Mouse (Mus musculus) hindbrain, postnatal 0 days (tissue): ENCODE results near the gene Styx. TPM values are rescaled to one million over a fixed set of nuclear protein-coding genes. Genes with fewer than 3 reads are reported as not detected.
"Not testable (repeated sequence)": the region's sequence is repeated elsewhere in the genome, so short reads cannot be mapped to it uniquely, and the experiment has no call there.

Source experiments
- ATAC-seq: fragments of 200-750 bp; cut with Nextera tagmentation; 2 replicates; pipeline ENCODE4 v1.8.0; 2017; ENCODE audit warnings: mild to moderate bottlenecking, moderate TSS enrichment, moderate library complexity
- DNase-seq: peaks from one replicate; pipeline ENCODE4 v3.0.0-alpha.2; 2015; ENCODE audit warnings: low spot score
- H3K27ac ChIP-seq: fragments of 300-500 bp; sonication (generic); 2 replicates; pipeline ENCODE4 v1.5.1; 2014; ENCODE audit warnings: mild to moderate bottlenecking
- H3K27me3 ChIP-seq: fragments of 300-500 bp; sonication (generic); 2 replicates; pipeline ENCODE4 v1.6.1; 2014; ENCODE audit warnings: low read length, mixed read lengths; ENCODE audit not compliant: insufficient read depth
- H3K36me3 ChIP-seq: fragments of 300-500 bp; sonication (generic); 2 replicates; pipeline ENCODE4 v1.6.1; 2014; ENCODE audit warnings: low read length, mixed read lengths; ENCODE audit not compliant: insufficient read depth
- H3K4me1 ChIP-seq: fragments of 300-500 bp; sonication (generic); 2 replicates; pipeline ENCODE4 v1.6.1; 2014; ENCODE audit warnings: antibody characterized with exemption, low read length, mixed read lengths; ENCODE audit not compliant: insufficient read depth
- H3K4me2 ChIP-seq: fragments of 300-500 bp; sonication (generic); 2 replicates; pipeline ENCODE4 v1.6.1; 2014; ENCODE audit warnings: low read depth, mild to moderate bottlenecking, low read length, moderate library complexity, mixed read lengths
- H3K4me3 ChIP-seq: fragments of 300-500 bp; sonication (generic); 2 replicates; pipeline ENCODE4 v1.5.1; 2014; ENCODE audit warnings: low read length
- H3K9ac ChIP-seq: fragments of 300-500 bp; sonication (generic); replicated peaks from 2 replicates; pipeline ENCODE4 v1.6.1; 2014; ENCODE audit warnings: mild to moderate bottlenecking, low read length, moderate library complexity, mixed read lengths
- H3K9me3 ChIP-seq: fragments of 300-500 bp; sonication (generic); 2 replicates; pipeline ENCODE4 v1.6.1; 2016; ENCODE audit warnings: low read length, mixed read lengths
- CTCF ChIP-seq: IDR thresholded peaks from 2 replicates; pipeline ENCODE4 v1.5.1; 2016; ENCODE audit warnings: antibody characterized with exemption, control low read depth, low read depth
- WGBS: fragments of 180-500 bp; shearing (Covaris S2); extraction: QIAGEN DNeasy Blood & Tissue Kit; methylation state at CpG from one replicate; pipeline ENCODE4 v1.1.7; 2014; 5-methylcytosine and 5-hydroxymethylcytosine counted together
- polyA plus RNA-seq: library from polyadenylated mRNA; unstranded; fragments of >200 nt; fragmentation: Nextera tagmentation; extraction: Ambion mirVana; gene quantifications from 2 replicates; pipeline ENCODE4 v1.2.1, GENCODE M21; 2015
- total RNA-seq: library from RNA; depleted of rRNA; stranded (reverse); fragments of >200 nt; gene quantifications from 2 replicates; pipeline ENCODE4 v1.2.3, GENCODE M21; 2014

Gene Styx
- total and polyA plus RNA-seq, 2 experiments from 2014 or later: 20.7 to 72.4 TPM

GRCm38 (mm10) chr14:45385596-45385995, 34.7 kb downstream of the Styx start:
- Histone ChIP-seq H3K27ac (no peak overlapping the region), H3K4me3 (no peak overlapping the region), H3K27me3 (no peaks in the 10 kb centered on the region), H3K36me3 (peaks cover 6% of the 10 kb centered on the region), H3K4me2 (no peak overlapping the region), H3K9me3 (no peaks in the 10 kb centered on the region), H3K9ac (no peak overlapping the region), H3K4me1 (0 out of 2 replicates have a peak, but pooled peaks cover 5% of the 10 kb centered on the region)
- no peak for TF ChIP-seq CTCF
- DNase-seq: no peak
- WGBS: 98% methylated on average over 2 of the region's 2 CpGs
- ATAC-seq: no peak

DNA sequence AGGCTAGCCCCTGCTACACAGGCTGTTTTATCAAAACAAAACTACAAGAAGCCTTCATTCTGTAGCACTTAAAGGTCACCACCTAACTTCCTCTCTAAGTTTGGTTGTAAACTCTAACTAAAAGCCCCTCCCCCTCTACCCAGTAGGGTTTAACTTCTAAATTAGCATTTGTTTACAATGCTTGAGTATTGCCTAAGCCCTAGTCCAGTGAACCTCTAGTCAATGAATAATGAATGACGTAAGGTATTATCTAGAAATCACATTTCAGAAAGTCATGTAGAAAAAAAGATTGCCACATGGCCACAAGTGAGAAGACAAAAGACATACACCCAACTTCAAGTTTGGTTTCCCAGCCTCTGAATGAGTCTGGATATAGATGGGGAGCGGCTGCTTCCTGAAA, 36.6 kb downstream of the Styx start:
- Histone ChIP-seq H3K9me3 (no peaks in the 10 kb centered on the region), H3K4me1 (0 out of 2 replicates have a peak, but pooled peaks cover 5% of the 10 kb centered on the region), H3K4me3 (peak overlapping the region; percentile 73), H3K9ac (no peak overlapping the region; the same call in 1 of the 2 replicates), H3K27me3 (no peaks in the 10 kb centered on the region), H3K27ac (no peak overlapping the region), H3K4me2 (peak overlapping the region; percentile 63), H3K36me3 (no peaks in the 10 kb centered on the region)
- 9% methylated on average over 2 of the region's 2 CpGs for WGBS
- ATAC-seq (no peak), DNase-seq (no peak)
- no peak for TF ChIP-seq CTCF

DNA sequence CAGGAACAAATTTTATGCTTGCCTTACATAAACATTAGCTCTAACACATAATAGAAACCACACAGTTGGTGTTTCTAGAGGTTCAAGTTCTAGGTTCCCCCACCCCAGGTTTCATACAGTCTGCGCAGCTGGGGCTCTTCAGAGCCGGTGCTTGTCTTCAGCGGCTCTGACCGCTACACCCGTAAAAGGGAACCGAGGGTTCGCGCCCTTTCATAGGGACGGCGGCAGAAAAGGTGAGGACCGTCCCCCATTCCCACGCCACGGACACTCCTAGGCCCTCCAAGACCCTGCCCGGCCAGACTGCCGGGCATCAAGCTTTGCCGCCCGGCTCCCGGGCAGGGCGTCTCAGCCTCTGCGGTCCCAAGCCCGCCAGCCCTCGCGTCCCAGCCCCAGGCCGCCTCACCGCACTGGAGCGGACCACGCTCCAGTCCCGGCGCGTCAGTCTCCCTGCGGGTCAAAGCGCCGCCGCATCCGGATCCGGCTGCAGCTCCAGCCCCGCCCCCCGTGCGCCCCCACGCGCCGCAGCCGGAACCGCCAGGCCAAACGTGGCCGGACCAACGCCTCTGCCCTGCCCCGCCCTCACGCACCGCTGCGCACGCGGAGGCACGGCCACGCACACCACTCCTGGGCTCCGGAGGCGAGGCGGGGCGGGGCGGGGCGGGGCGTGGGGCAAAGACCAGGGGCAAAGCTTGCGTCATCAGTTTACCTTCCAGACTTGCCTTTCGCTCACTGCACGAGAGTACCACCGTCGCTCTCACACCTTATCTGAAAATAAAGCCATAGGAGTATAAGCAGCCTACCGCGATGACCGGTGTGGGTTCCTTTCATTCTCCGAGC, 37.7 kb downstream of the Styx start:
- DNase-seq (peak; percentile 93), ATAC-seq (peak; percentile 98)
- Histone ChIP-seq H3K9me3 (no peaks in the 10 kb centered on the region), H3K27me3 (no peaks in the 10 kb centered on the region), H3K4me1 (0 out of 2 replicates have a peak, but pooled peaks cover 5% of the 10 kb centered on the region), H3K4me3 (peak overlapping the region; percentile 73), H3K36me3 (no peaks in the 10 kb centered on the region), H3K9ac (peak overlapping the region; percentile 79), H3K27ac (peak overlapping the region; percentile 83), H3K4me2 (peak overlapping the region; percentile 63)
- WGBS: 1% methylated on average over 68 of the region's 71 CpGs
- TF ChIP-seq CTCF: no peak

- no peak; the same call in 1 of the 2 replicates for ATAC-seq
These were observed 38.3 kb downstream of the Styx start for GRCm38 (mm10) chr14:45389194-45389593.

DNA sequence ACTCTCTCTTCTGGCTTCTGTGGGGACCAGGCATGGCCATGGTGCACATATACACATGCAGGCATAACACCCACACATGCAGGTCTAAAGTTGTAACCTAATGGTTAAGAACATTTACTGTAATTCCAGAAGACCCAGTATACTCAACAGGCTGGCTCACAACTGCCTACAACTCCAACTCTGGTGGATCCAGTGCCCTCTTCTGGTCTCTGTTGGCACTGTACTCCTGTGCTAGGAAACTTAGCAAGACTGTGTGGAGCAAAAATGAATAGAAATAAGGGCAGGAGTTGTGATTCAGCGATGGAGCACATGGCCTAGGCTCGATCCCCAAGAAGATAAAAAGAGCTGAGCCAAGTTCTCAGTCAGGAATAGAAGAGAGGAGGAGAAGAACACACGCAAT, 48.9 kb downstream of the Styx start:
- Histone ChIP-seq H3K36me3 (no peaks in the 10 kb centered on the region), H3K27me3 (no peaks in the 10 kb centered on the region), H3K9me3 (no peaks in the 10 kb centered on the region), H3K4me3 (no peak overlapping the region), H3K9ac (no peak overlapping the region), H3K4me1 (no peaks in the 10 kb centered on the region), H3K4me2 (no peak overlapping the region), H3K27ac (no peak overlapping the region)
- peak; percentile 27 for TF ChIP-seq CTCF
- DNase-seq: no peak
- WGBS: 87% methylated on average over 3 of the region's 3 CpGs
- ATAC-seq: no peak

More at GRCm38 (mm10) chr14:45389194-45389593, 38.3 kb downstream of the Styx start:
- no peaks in the 10 kb centered on the region for H3K27me3 ChIP-seq
- H3K4me1 ChIP-seq: 0 out of 2 replicates have a peak, but pooled peaks cover 5% of the 10 kb centered on the region
- WGBS: 14% methylated on average over 3 of the region's 3 CpGs
- no peak for DNase-seq
- peak overlapping the region; percentile 79 for H3K9ac ChIP-seq
- no peaks in the 10 kb centered on the region for H3K9me3 ChIP-seq
- peak overlapping the region; percentile 73 for H3K4me3 ChIP-seq
- no peak for TF ChIP-seq CTCF
- peak overlapping the region; percentile 63 for H3K4me2 ChIP-seq
- no peaks in the 10 kb centered on the region for H3K36me3 ChIP-seq
- H3K27ac ChIP-seq: peak overlapping the region; percentile 83

- Histone ChIP-seq H3K4me2 (no peak overlapping the region), H3K27ac (no peak overlapping the region), H3K4me1 (no peaks in the 10 kb centered on the region), H3K9me3 (no peaks in the 10 kb centered on the region), H3K36me3 (no peaks in the 10 kb centered on the region), H3K27me3 (no peaks in the 10 kb centered on the region), H3K4me3 (no peak overlapping the region), H3K9ac (no peak overlapping the region)
- TF ChIP-seq CTCF: no peak
- DNase-seq: no peak
- ATAC-seq: no peak
- 80% methylated on average over 7 of the region's 7 CpGs for WGBS
These were observed 52.8 kb downstream of the Styx start for GRCm38 (mm10) chr14:45403651-45404050.

DNA sequence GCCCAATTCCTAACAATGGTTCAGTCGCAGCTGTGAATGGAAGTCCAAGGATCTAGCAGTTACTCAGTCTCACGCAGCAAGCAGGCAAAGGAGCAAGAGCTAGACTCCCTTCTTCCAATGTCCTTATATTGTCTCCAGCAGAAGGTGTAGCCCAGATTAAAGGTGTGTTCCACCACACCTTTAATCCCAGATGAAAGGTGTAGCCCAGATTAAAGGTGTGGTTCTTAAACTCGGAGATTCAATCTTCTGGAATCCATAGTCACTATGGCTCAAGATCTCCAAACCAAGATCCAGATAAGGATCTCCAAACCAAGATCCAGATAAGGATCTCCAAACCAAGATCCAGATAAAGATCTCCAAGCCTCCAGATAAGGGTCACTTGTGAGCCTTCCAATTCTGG, 53.9 kb downstream of the Styx start, which contains the start of gene Gnpnat1:
Gene Gnpnat1 (minus strand): TSS at position 101 of the 400 bp plus-strand sequence.
- 84% methylated on average over 2 of the region's 3 CpGs for WGBS
- H3K9me3 ChIP-seq, H3K4me1 ChIP-seq, H3K4me3 ChIP-seq, H3K4me2 ChIP-seq, DNase-seq, H3K36me3 ChIP-seq, H3K27ac ChIP-seq, ATAC-seq, H3K27me3 ChIP-seq, H3K9ac ChIP-seq: not testable (repeated sequence)
